Mouse (Mus musculus) CH12.LX (cell line): Measurements from ENCODE around the gene Prr12.

Experiments
- CTCF ChIP-seq, 2 experiments: IDR thresholded peaks in 1 of 2; conservative IDR thresholded peaks in 1 of 2; 2 replicates each; pipeline ENCODE4 v1.5.1; 2011 to 2012; ENCODE audit warnings: low read depth in 2 of 2, low read length in 2 of 2, improper control_type of control experiment in 1 of 2, inconsistent platforms in 1 of 2, mild to moderate bottlenecking in 1 of 2, moderate library complexity in 1 of 2
- EP300 ChIP-seq: IDR thresholded peaks from 2 replicates; pipeline ENCODE4 v1.6.1; 2011; ENCODE audit warnings: low read length, improper control_type of control experiment
- ETS1 ChIP-seq: conservative IDR thresholded peaks from 2 replicates; pipeline ENCODE4 v1.6.1; 2012; ENCODE audit warnings: low read depth, mild to moderate bottlenecking, inconsistent platforms, low read length, improper control_type of control experiment, moderate library complexity
- IRF4 ChIP-seq: IDR thresholded peaks from 2 replicates; pipeline ENCODE4 v1.6.1; 2014; ENCODE audit warnings: low read depth, mild to moderate bottlenecking, inconsistent platforms, low read length, improper control_type of control experiment
- MAFK ChIP-seq: IDR thresholded peaks from 2 replicates; pipeline ENCODE4 v1.6.1; 2011; ENCODE audit warnings: low read length, improper control_type of control experiment; ENCODE audit not compliant: insufficient replicate concordance
- NELFE ChIP-seq: IDR thresholded peaks from 2 replicates; pipeline ENCODE4 v1.6.1; 2011; ENCODE audit warnings: low read depth, low read length, improper control_type of control experiment
- POLR2A ChIP-seq: IDR thresholded peaks from 2 replicates; pipeline ENCODE4 v1.6.1; 2011; ENCODE audit warnings: low read depth, mild to moderate bottlenecking, improper control_type of control experiment, low read length
- RAD21 ChIP-seq: IDR thresholded peaks from 2 replicates; pipeline ENCODE4 v1.6.1; 2011; ENCODE audit warnings: low read depth, mild to moderate bottlenecking, low read length, improper control_type of control experiment, moderate library complexity
- RCOR1 ChIP-seq: conservative IDR thresholded peaks from 2 replicates; pipeline ENCODE4 v1.6.1; 2012; ENCODE audit warnings: low read depth, mild to moderate bottlenecking, inconsistent platforms, low read length, improper control_type of control experiment
- SIN3A ChIP-seq: IDR thresholded peaks from 2 replicates; pipeline ENCODE4 v1.6.1; 2012; ENCODE audit warnings: low read length, improper control_type of control experiment, inconsistent platforms
- SMC3 ChIP-seq: IDR thresholded peaks from 2 replicates; pipeline ENCODE4 v1.6.1; 2011; ENCODE audit warnings: low read depth, low read length, improper control_type of control experiment

DNA sequence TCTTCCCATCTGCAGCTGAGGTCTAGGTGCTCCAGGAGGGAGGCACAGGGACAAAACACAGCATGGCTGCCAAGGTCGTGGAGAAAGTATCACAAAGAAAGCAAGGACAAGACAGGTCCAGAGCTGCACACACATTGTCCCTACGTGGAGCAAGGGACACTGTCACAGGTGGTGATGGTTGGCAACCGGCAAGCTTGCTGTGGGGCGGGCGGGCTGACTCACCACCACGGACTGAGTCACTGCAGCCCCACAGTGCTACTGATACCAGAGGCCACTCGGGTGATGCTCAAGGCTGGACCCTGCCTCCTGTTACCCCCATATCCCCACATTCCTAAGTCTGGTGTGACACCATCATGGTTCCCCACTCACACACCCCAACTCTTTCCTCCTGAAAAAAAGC lies 50.2 kb downstream of the Prr12 start:
- TF ChIP-seq CTCF (conservative IDR thresholded peaks at IDR 0.05 in 1 of 2, IDR thresholded peaks at IDR 0.05 in 1 of 2; ENCODE audit: low read depth in 2 of 2, low read length in 2 of 2) (no peak), POLR2A (no peak), ETS1 (no peak), SIN3A (no peak), EP300 (no peak), NELFE (no peak), SMC3 (no peak), RCOR1 (no peak), IRF4 (no peak), MAFK (no peak), RAD21 (no peak)
